Mouse (Mus musculus) kidney, embryonic 16.5 days (tissue): ENCODE measurements at regions not wholly inside any gene's neighbourhood (a gene's known extent, or its start where the extent isn't known, plus 50 kb on each side); places are given as distances from the start of the nearest gene placed in this dataset.

Experiments
- ATAC-seq: fragments of 200-750 bp; cut with Nextera tagmentation; 2 replicates; pipeline ENCODE4 v1.8.0; 2017; ENCODE audit warnings: moderate TSS enrichment; ENCODE audit not compliant: low FRiP score, low TSS enrichment
- H3K27ac ChIP-seq: fragments of 300-500 bp; sonication (generic); 2 replicates; pipeline ENCODE4 v1.5.1; 2014; ENCODE audit warnings: low read length
- H3K27me3 ChIP-seq: fragments of 300-500 bp; sonication (generic); 2 replicates; pipeline ENCODE4 v1.6.1; 2014; ENCODE audit warnings: low read length, control low read depth, mixed read lengths; ENCODE audit not compliant: insufficient read depth
- H3K36me3 ChIP-seq: fragments of 300-500 bp; sonication (generic); 2 replicates; pipeline ENCODE4 v1.6.1; 2014; ENCODE audit warnings: low read length, control low read depth, mixed read lengths; ENCODE audit not compliant: insufficient read depth
- H3K4me1 ChIP-seq: fragments of 300-500 bp; sonication (generic); 2 replicates; pipeline ENCODE4 v1.6.1; 2014; ENCODE audit warnings: low read length, control low read depth, mixed read lengths; ENCODE audit not compliant: insufficient read depth
- H3K4me2 ChIP-seq: fragments of 300-500 bp; sonication (generic); replicated peaks from 2 replicates; pipeline ENCODE4 v1.6.1; 2014; ENCODE audit warnings: low read depth, low read length
- H3K4me3 ChIP-seq: fragments of 300-500 bp; sonication (generic); 2 replicates; pipeline ENCODE4 v1.5.1; 2014; ENCODE audit warnings: mild to moderate bottlenecking, low read length
- H3K9ac ChIP-seq: fragments of 300-500 bp; sonication (generic); replicated peaks from 2 replicates; pipeline ENCODE4 v1.6.1; 2014; ENCODE audit warnings: low read length
- H3K9me3 ChIP-seq: fragments of 300-500 bp; sonication (generic); 2 replicates; pipeline ENCODE4 v1.6.1; 2016; ENCODE audit warnings: low read length, control low read depth
- WGBS: fragments of 180-500 bp; shearing (Covaris S2); extraction: QIAGEN DNeasy Blood & Tissue Kit; methylation state at CpG from one replicate; pipeline ENCODE4 v1.1.7; 2014; 5-methylcytosine and 5-hydroxymethylcytosine counted together

DNA sequence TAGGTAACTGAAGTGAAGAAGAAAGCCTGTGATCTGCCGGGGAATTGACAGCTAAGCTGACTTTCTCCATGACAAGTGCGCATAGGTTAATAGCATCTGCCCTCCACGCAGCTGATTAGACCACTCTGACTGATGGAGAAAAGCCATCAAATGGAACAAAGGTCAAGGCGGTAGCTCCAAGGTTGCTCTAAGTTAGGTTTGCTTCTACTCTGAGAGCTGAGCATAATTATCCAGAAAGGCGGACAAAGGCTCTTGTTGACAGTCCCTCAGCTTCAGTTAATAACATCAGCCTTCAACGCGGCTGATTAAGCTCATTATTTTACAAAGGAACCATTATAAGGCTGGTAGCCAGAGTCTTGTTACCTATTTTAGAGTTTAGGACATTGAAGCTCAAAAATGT, 54.0 kb upstream of the Enpep start:
- Histone ChIP-seq H3K4me3 (no peak overlapping the region), H3K4me1 (0 out of 2 replicates have a peak, but pooled peaks cover 4% of the 10 kb centered on the region), H3K9ac (no peak overlapping the region), H3K4me2 (no peak overlapping the region), H3K9me3 (no peaks in the 10 kb centered on the region), H3K27ac (no peak overlapping the region), H3K36me3 (no peaks in the 10 kb centered on the region), H3K27me3 (no peaks in the 10 kb centered on the region)
- 0 out of 2 replicates have a peak, but pooled peaks have one; percentile 26 for ATAC-seq
- 55% methylated on average over 7 of the region's 7 CpGs for WGBS

DNA sequence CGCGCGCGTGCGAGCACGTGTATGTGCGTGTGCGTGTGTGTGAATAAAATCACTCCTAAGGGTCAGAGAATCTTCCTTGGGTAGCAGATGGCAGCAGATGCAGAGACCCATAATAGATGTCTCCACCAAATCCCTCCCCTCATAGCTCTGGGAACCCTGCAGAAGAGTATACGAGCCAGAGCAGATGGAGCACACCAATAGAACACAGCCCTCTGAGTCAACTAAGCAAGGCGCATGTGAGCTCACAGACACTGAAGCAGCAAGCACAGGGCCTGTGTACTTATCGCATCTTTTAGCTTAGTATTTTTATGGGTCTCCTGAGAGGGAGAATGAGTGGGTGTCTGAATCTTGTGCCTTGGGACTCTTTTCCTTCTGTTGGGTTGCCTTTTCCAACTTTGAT, 58.0 kb upstream of the Enpep start:
- no peak for ATAC-seq
- no peaks in the 10 kb centered on the region for H3K9me3 ChIP-seq
- H3K27me3 ChIP-seq, result no peaks in the 10 kb centered on the region
- H3K4me1 ChIP-seq, result peaks cover 23% of the 10 kb centered on the region
- 90% methylated on average over 11 of the region's 11 CpGs for WGBS
- H3K4me2 ChIP-seq, result no peak overlapping the region
- H3K27ac ChIP-seq, result no peak overlapping the region
- no peak overlapping the region for H3K4me3 ChIP-seq
- H3K9ac ChIP-seq, result no peak overlapping the region
- H3K36me3 ChIP-seq, result no peaks in the 10 kb centered on the region

DNA sequence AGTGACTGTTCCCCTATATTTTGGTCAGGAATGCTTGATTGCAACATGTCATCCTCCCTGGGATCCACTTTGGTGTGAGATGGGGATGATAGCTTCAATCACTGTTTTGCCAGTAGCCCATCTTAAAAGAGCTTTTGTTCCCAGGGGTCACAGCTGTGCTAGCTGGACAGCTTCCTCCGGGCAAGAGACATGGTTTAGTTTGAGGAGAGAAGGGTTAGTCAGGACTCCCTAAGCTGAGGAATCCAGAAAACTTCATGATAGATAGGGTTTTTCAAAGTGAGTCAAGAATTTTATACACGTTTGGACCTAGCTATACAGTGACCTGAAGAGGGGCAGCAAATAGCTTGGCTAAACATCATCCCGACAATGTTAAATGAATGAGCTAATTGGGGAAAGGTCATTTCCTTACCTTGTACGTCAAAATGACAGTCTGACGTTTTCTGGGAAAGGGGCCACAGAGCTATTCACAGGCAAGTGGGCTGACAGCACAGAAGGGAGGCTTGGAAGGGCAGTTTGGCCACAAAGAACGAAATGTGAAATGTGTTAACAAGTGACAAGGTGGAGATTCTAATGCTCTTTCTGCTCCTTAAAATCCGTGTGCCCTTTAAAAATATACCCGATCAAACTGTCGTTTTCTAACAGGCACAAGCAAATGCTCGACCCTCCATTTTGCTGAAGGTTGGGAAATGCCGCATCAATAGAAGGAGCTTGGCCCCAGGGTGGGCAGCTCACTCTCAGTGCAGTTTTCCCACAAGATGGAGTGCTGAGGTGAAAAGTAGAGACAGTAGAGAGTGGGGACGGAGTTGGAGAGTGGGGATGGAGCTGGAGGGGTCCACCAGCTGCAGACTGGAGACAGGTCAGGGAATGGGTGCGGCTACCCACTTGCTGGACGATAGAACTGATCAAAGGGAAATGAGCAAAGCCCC, 59.6 kb upstream of the Enpep start:
- peaks cover 30% of the 10 kb centered on the region for H3K4me1 ChIP-seq
- no peaks in the 10 kb centered on the region for H3K27me3 ChIP-seq
- H3K9me3 ChIP-seq, result no peaks in the 10 kb centered on the region
- 34% methylated on average over 14 of the region's 14 CpGs for WGBS
- H3K9ac ChIP-seq, result 0 out of 2 replicates have a peak overlapping the region, but pooled peaks have one; percentile 26
- peak; percentile 43 for ATAC-seq
- H3K36me3 ChIP-seq, result no peaks in the 10 kb centered on the region
- H3K27ac ChIP-seq, result peak overlapping the region; percentile 46
- H3K4me2 ChIP-seq, result peak overlapping the region; percentile 57
- H3K4me3 ChIP-seq, result no peak overlapping the region

DNA sequence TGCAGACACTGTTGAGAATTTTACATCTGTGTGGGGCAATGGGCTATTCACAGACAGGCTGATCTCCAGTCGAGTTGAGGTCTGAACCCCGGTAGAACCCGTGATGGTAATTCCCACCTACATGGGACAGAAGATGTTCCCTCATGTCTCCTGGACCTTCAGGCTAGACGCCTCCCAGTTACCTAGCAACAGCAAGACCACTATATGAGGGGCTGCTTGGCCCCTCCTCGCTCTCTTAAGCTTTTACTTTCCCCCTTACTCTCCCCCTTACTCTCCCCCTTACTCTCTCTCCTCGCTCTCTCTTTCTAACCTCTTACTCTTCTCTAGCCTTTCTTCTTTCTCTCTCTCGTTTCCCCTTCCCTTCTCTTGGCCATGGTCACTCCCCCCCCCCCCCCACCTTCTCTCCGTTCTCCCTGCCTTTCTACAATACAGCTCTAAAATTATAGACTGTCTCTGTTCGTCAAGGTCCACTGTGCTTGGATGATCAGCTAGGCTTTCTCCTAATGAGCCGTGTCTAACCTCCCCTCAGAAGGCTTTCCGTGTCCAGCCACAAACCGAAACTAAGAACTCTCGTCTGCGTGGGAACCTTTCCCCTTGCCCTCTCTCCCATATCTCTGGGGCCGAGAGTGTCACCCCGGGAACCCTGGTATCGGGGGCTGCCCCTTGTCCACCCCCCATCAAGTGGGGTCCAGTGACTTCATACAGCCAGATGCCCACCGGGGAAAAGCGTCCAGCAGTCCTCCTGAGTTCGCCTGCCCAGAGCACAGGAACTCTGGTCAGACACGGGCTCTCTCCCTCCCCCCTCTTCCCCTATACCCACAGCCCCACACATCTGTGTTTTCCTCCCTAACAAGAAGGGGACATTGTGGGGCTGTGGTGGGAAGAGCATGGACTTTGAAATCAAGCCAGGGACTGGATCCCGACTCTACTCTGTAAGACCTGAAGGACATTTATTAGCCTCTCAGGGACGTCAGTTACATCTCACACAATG, 60.6 kb upstream of the Enpep start:
- H3K4me3 ChIP-seq, result peak overlapping the region; percentile 49
- H3K4me2 ChIP-seq, result peak overlapping the region; percentile 57
- peak overlapping the region; percentile 91 for H3K27ac ChIP-seq
- WGBS, result 30% methylated on average over 23 of the region's 23 CpGs
- H3K9me3 ChIP-seq, result no peaks in the 10 kb centered on the region
- no peaks in the 10 kb centered on the region for H3K27me3 ChIP-seq
- H3K9ac ChIP-seq, result peak overlapping the region; percentile 67
- H3K4me1 ChIP-seq, result peaks cover 32% of the 10 kb centered on the region
- no peaks in the 10 kb centered on the region for H3K36me3 ChIP-seq
- peak; percentile 86 for ATAC-seq

DNA sequence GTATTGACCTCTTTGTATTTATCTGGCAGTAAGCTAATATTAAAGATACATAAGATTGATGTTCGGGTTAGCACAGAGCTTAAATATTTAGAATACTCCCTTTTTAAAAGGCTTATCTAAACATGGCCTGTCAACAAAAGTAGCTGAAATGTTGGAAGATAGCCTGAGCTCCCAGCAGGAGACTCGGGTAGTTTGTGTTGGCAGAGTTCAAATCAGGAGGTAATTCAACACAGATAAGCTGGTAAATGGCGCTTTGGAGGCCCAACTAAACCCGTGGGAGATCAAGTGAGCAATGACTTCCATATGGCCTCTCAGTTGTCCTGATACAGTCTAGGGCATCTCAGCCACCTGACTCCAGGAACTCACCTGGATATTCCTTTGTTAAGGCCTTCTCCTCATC, 65.0 kb upstream of the Enpep start:
- Histone ChIP-seq H3K27me3 (no peaks in the 10 kb centered on the region), H3K27ac (no peak overlapping the region), H3K4me3 (no peak overlapping the region), H3K4me2 (no peak overlapping the region), H3K9me3 (no peaks in the 10 kb centered on the region), H3K4me1 (peaks cover 18% of the 10 kb centered on the region), H3K9ac (no peak overlapping the region), H3K36me3 (no peaks in the 10 kb centered on the region)
- WGBS, result 38% methylated on average over 4 of the region's 4 CpGs
- no peak for ATAC-seq

DNA sequence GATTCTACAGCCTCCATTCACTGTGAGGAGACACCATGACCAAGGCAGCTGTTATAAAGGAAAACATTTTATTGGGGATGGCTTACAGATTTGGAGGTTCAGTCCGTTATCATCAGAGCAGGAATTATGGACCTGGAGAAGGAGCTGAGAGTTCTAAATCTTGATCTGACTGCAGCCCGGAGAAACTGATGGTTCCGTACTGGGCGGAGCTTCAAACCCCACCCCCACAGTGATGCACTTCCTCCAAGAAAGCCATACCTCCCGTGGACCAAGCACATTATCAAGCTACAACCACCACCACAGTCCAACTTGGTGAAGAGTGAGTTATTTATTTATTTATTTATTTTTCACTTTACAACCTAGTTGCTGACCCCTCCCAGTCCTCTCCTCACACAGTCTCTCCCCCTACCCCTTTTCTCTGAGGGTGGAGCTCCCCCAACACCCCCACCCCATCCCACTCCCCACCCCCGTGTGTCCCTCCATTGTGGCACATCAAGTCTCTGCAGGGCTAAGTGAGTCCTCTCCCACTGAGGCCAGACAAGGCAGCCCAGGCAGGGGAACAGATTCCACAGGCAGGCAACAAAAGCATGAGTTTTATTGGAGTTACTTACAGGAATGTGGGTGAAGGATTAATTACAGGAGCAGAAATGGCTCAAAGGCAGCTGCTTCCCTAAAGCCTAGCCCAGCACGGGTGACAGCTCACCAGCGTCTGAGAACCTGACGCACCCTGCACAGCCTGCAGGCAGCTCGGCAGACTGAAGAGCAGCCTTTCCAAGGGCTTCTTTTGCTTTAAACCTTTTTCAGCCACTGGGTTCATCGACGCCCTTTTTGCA, 67.8 kb upstream of the Enpep start:
- no peaks in the 10 kb centered on the region for H3K36me3 ChIP-seq
- no peak overlapping the region for H3K4me2 ChIP-seq
- H3K4me1 ChIP-seq, result peaks cover 9% of the 10 kb centered on the region
- no peaks in the 10 kb centered on the region for H3K27me3 ChIP-seq
- no peak overlapping the region for H3K9ac ChIP-seq
- no peak overlapping the region for H3K27ac ChIP-seq
- no peak overlapping the region for H3K4me3 ChIP-seq
- ATAC-seq, result no peak
- WGBS, result 63% methylated on average over 12 of the region's 12 CpGs
- no peaks in the 10 kb centered on the region for H3K9me3 ChIP-seq

DNA sequence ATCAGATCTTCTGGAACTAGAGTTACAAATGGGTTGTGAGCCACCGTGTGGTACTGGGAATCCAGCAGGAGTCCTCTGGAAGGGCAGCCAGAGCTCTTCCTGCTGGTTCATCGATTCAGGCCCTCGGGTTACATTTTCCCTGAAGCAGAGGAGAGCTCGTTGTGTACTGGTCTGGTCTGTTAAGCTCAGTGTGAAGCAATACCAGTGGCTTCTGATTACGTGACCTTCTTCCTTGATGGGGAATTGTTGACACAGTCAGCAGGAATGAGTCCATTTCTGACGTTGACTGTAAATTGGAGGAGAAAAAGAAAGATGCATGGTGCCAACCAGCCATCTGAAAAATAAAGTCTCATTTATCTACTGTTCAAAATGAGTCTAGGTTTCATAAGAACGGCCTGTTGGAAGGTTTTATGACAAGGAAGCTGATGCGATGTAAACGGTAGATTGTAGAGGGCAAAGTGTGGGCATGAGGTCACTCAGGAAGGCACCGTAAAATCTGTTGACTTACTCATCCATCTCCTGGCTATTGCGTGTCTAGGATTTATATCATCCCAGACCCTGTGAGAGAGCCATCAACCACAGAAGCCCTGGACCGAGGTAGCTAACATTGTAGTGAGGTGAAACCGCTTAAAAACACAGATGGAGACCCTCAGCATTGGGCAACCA, 79.0 kb upstream of the Enpep start:
- H3K36me3 ChIP-seq, result no peaks in the 10 kb centered on the region
- no peaks in the 10 kb centered on the region for H3K27me3 ChIP-seq
- 58% methylated on average over 13 of the region's 13 CpGs for WGBS
- ATAC-seq, result no peak
- no peak overlapping the region for H3K9ac ChIP-seq
- no peak overlapping the region for H3K4me2 ChIP-seq
- H3K9me3 ChIP-seq, result no peaks in the 10 kb centered on the region
- H3K4me3 ChIP-seq, result no peak overlapping the region
- H3K4me1 ChIP-seq, result no peaks in the 10 kb centered on the region
- no peak overlapping the region for H3K27ac ChIP-seq

DNA sequence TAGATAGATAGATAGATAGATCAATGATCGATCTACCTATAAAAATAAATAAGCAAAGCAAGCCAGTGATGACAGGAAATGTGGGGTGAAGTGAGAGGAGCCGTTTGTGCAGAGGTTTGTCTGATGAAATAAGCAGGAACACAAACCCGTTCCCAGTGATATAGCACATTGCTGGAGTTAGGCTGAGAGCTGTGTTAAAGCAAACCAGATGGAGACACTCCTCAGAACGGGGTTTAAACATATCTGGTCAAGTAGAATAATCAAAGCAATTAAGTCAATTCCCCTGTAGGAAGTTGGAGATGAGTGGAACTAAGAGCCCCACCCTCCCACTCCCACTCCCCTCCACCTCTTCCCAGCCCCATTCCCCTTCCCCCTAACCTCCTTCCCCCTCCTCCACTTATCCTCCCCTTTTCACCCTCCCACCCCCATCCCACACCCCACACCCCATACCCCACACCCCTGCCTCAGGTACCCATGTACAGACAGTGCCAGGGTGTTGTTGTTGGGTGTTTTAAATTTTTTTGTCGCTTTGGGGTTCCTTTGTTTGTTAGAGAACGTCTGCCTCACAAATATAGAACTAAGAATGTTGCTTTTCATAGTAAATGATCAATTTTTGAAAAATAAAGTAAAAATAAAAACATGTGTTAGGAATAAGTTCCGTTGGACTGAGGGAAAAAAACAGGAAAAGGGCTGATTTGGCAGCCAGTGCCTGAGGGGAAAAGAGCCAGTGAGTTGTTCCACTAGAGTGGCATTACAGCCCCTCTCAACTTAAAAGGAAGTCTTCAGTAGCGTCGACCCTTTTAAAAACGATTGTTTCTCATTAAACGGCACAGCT, 79.8 kb upstream of the Enpep start:
- Histone ChIP-seq H3K36me3 (no peaks in the 10 kb centered on the region), H3K4me3 (no peak overlapping the region), H3K4me2 (no peak overlapping the region), H3K27ac (no peak overlapping the region), H3K4me1 (no peaks in the 10 kb centered on the region), H3K9ac (no peak overlapping the region), H3K27me3 (no peaks in the 10 kb centered on the region), H3K9me3 (no peaks in the 10 kb centered on the region)
- ATAC-seq, result no peak
- WGBS, result 46% methylated on average over 11 of the region's 11 CpGs
